Mouse (Mus musculus): Measurements from ENCODE around the gene Syt8. TPM values are rescaled to one million over a fixed set of nuclear protein-coding genes. Genes with fewer than 3 reads are reported as not detected.

The Syt8 gene
- not detected for total RNA-seq (2021)
- long read RNA-seq, experiment 1, partial matches to known transcripts = 0 of 3 reads
- long read RNA-seq, experiment 1, other reads (novel, unspliced or antisense) = 3 of 3 reads
- long read RNA-seq, experiment 2, partial matches to known transcripts = 0 of 1 reads
- long read RNA-seq, experiment 2, other reads (novel, unspliced or antisense) = 1 of 1 reads

DNA sequence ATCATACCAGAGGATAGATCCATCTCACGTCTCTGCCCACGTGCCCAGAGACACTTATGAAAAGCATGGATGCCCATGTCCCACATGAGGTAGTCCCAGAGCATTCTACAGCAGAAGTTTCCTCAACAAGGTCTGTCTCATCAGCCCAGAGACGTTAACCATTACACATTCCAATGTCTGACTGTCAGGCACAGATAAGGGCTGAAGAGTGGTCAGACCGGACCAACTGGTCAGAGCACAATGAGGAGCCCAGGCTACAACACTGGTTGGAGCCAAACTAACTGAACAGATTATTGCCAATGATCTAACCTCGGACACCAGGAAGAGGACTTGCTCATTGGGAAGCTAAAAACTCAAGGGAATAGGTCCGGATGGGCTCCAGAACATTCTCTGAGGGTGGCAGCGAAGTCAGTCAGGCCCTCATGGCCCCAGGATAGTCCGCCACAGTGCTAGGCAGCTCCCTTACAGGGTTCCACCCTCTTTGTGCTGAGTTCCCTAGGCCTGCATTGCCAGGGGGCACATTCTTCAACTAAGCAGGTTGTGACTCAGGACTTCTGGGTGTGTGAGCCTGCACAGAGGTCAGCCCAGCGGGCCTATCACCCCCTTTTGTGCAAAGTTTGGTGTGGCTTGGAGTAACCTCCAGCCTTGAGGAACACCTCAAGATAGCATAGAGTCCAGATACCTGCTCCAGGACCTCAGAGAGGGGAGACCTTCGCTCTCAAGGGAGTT lies at the start of gene Syt8:
Syt8 (plus strand) TSS at position 714 of the 729 bp plus-strand sequence.
- DNase-seq = no peak
- no peak for TF ChIP-seq CTCF (IDR thresholded peaks at IDR 0.05)
- peak within 1 kb of the TSS; percentile 48; the same call in 1 of the 2 replicates for H3K27ac ChIP-seq
- intact Hi-C loops (cut with DNase I) = loop anchor here (2.0 kb wide), 1 partner anchor 146 kb away; no protein-coding TSS in a partner anchor
- H3K4me3 ChIP-seq = no peak within 1 kb of the TSS

DNA sequence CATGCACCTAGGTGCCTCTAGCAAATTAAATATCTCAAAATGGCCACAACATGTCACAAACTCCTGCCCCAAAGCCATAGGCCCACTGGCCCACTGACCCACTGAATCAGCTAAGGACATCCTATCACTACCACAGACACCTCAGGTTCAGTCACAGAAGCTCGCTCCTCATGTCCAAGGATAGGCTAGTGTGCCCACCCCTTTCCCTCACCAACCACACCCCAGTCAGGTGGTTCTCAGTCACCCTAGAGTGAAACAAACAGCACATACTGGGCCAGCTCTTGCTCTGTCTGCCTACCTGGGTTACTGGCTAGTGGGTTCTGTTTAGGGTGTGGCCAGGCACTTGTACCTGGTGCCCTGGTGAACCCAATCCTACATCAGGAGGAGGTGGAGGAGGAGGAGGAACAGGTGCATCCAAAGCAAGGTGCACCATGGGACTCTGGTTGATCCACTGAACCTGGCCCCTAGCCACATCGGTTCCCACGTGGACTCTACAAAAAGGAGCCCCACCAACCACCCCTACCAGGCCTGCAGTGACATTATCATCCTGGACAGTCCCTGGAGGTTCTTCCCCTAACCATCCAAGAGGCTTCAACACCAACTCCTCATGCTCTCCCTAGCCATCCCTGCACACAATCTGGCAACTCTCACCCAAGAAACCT lies 48.8 kb upstream of the Syt8 start:
- no peak for TF ChIP-seq CTCF (IDR thresholded peaks at IDR 0.05)
- H3K4me3 ChIP-seq = peak overlapping the region; percentile 74
- intact Hi-C loops (cut with DNase I) = loop anchor here (5.0 kb wide), 1 partner anchor 41 kb away; no protein-coding TSS in a partner anchor
- no peak for DNase-seq
- H3K27ac ChIP-seq = peak overlapping the region; percentile 99

DNA sequence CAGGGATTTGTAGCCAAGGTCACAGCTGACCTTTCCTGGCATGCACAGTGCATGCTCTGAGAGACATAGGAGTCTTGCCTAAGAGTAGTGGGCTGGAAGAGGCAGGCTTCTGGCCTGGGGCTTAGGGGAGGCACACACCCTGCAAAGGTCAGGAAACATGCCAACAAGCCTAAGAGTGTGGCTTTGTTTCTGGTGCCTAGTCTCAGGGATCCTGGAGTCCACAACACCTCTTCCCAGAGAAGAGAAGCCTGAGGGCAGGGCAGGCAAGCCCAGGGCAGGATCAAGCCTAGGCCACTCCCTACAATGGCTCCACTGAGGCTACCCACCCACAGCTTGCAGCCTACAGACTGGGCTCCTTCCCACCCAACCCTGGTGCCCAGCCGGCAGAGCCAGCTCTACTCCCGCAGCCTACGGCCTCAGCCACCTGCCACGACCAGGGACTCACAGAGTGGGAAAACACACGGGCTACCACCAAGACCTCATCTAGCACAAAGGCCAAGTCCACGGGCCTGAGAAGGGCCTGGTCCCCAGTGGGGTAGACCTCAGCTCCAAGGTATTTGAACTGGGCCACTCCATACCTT lies 47.9 kb upstream of the Syt8 start:
- DNase-seq = peak; percentile 72
- TF ChIP-seq CTCF (IDR thresholded peaks at IDR 0.05) = no peak
- intact Hi-C loops (cut with DNase I) = loop anchor here (5.0 kb wide), 1 partner anchor 41 kb away; no protein-coding TSS in a partner anchor
- H3K27ac ChIP-seq = peak overlapping the region; percentile 99
- H3K4me3 ChIP-seq = peak overlapping the region; percentile 74

DNA sequence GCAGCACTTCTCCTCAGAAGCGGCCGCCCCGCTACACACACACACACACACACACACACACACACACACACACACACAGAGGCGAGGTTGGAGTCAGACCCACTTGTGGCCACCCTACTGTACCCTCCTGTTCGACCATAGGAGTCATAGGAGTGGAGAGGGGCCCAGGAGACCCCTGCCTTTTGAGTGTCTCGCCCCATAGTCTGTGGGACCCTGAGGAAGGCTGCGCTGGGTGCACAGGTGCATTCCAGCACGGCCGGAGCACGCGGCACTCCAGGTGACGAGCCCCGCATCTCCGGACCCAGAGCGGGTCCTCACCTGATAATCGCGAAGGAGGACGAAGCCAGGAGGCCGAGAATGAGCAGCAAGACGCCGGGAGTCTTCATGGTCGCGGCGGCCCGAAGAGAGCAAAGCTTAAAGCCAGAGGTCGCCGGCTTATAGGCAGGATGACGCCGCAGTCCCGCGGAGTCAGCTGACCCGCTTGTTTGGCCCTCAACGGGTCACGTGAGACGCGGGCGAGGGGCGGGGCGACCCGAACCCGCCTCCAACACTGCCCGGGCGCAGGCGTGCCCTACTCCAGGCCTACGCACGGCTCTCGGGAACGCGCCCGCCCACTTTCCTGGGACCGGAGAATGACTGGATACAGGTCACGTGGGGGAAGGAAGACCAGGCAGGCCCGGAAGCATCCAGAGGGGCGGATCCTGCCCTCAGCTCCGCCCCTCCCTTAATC lies 47.1 kb upstream of the Syt8 start, which contains the start of gene Ctsd:
Ctsd (minus strand) TSS at position 620 of the 730 bp plus-strand sequence.
- no peak for TF ChIP-seq CTCF (IDR thresholded peaks at IDR 0.05)
- Histone ChIP-seq H3K4me3 (peak within 1 kb of the TSS; percentile 74), H3K27ac (peak within 1 kb of the TSS; percentile 99)
- intact Hi-C loops (cut with DNase I) = loop anchor here (5.0 kb wide), 1 partner anchor 40 kb away; no protein-coding TSS in a partner anchor
- peak; percentile 99 for DNase-seq

DNA sequence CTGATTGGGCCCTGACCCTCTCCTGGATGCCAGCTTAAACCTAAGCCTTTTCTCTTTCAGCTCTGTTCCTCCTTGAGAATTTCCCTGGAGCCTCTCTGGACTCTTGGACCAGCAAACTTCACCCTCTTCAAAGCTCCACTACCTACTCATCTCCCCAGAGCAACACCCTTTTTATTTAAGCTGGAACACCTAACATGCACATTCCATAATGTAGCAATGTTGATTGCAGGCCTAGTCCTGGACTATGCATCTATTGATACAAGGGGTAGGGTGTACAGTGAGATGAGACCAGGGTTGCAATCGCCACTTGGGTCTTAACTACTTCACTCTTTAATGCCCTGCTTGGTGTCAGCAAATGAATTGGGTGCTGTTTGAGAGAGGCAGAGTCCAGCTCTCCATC lies 46.5 kb upstream of the Syt8 start:
- TF ChIP-seq CTCF (IDR thresholded peaks at IDR 0.05) = no peak
- peak overlapping the region; percentile 74 for H3K4me3 ChIP-seq
- peak overlapping the region; percentile 99 for H3K27ac ChIP-seq
- no peak for DNase-seq
- intact Hi-C loops (cut with DNase I) = loop anchor here (5.0 kb wide), 1 partner anchor 39 kb away; no protein-coding TSS in a partner anchor

DNA sequence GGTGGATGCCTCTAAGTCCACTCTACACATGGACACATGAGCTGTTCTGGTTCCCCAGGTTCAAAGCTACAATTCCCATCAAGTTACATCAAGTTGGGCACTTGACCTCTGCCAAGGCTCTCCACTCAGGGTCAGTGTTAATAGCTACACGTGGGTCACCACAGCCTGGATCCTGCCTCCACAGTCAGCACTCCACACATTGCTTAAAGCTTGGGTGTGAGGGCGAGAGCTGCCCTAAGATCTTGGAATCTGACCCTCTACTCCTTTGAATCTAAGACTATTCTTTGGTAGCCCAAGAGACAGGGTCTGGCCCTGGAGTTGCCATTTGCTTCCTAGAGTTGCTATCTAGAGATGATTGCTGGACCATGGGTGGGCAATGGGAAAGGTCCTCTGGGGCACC lies 45.9 kb upstream of the Syt8 start:
- peak overlapping the region; percentile 99 for H3K27ac ChIP-seq
- no peak for TF ChIP-seq CTCF (IDR thresholded peaks at IDR 0.05)

DNA sequence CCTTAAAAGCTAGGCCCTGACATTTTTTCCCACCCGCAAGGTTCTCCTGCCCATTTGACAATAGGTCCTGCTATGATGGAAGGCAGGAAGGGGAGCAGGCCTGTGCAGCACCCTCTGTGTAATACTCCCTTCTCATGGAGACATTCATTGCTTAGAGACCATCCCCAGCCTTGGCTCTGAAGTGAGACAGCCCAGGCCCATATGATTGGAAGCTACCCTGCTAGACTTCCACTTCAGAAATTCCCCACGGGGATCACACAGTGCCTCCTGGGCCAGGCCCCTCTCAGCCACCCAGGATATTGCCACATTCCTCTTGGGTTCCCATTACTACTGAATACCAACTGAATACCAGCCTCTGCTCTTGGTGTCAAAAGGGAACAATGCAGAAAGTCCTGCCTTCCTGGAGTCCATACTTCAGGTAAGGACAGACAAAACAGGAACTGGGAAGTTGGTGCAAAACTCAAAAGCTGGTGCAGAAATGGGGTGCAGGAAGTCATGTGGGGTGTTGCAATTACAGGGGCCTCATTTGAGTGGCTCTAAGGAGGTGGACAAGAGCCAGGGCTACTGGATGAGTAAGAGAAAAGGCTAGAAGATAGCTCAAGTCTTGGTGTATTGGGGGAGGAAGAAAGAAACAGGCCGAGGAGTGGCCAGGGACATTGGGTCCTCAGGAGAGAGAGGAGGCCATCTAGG lies 44.5 kb upstream of the Syt8 start:
- intact Hi-C loops (cut with DNase I) = loop anchor here (5.0 kb wide), 1 partner anchor 37 kb away; no protein-coding TSS in a partner anchor
- DNase-seq = no peak
- no peak for TF ChIP-seq CTCF (IDR thresholded peaks at IDR 0.05)
- Histone ChIP-seq H3K4me3 (no peak overlapping the region), H3K27ac (no peak overlapping the region; the same call in 1 of the 2 replicates)

More for the DNA sequence above, 45.9 kb upstream of the Syt8 start:
- no peak overlapping the region for H3K4me3 ChIP-seq
- no peak for DNase-seq
- intact Hi-C loops (cut with DNase I) = loop anchor here (5.0 kb wide), 1 partner anchor 39 kb away; no protein-coding TSS in a partner anchor

DNA sequence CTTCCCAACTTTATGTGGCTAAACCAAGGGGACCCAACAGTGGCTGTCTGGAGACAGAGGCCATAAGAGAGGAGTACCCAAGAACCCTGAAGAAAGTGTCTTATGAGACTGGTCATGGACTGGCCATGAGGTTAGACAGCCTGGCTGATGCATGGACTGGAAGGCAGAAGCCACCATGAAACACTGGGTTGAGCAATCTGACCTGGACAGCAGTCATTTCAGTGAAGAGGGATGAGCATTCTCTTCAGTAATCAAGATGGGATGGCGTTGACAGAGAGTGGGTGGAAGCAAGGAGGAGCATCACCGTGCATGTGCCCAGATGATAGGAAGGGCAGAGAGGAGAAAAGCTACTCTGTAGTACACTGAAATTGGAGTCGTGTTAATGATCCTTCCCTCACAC lies 43.5 kb upstream of the Syt8 start:
- Histone ChIP-seq H3K4me3 (no peak overlapping the region), H3K27ac (peak overlapping the region; percentile 38)
- intact Hi-C loops (cut with DNase I) = no loop called here
- DNase-seq = peak; percentile 18
- no peak for TF ChIP-seq CTCF (IDR thresholded peaks at IDR 0.05)

DNA sequence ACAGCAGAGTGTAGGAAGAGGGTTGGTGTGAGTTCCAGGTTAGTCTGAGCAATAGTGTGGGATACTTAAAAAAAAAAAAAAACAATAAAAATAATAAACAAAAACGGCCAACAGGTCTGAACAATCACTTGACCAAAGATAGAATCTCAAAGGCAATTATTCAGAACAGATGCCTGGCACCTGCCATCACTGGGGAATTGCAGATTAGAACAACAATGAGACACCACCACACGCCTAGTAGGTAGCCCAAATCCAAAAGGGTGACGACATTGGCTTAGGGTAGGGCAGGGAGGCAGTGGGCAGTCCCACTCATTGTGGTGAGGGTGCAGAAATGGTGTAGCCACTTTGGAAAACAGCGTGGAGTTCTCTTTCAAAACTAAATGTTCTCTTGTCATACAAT lies 43.0 kb upstream of the Syt8 start:
- Histone ChIP-seq H3K4me3 (no peak overlapping the region), H3K27ac (peak overlapping the region; percentile 51)
- no peak for DNase-seq
- no peak for TF ChIP-seq CTCF (IDR thresholded peaks at IDR 0.05)
- intact Hi-C loops (cut with DNase I) = no loop called here

DNA sequence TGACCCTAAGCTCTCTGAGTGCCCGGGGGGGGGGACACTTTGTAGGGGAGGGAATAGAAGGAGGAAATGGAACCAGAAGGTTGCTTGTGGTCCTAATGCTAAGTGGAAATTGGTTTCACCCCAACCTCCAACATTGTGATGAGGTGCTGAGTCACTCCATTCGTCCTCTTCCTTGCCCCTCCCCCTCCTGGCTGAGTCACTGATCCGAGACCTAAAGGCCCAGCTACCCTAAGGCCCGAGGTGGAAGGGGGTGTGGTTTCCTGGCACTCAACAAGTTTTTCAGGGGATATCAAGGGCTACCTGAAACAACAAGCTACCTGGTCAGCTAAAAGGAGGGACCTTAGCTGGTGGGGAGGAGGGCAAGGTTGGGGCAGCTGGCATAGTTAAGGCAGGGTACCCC lies 41.5 kb upstream of the Syt8 start:
- TF ChIP-seq CTCF (IDR thresholded peaks at IDR 0.05) = no peak
- intact Hi-C loops (cut with DNase I) = no loop called here
- H3K4me3 ChIP-seq = no peak overlapping the region
- H3K27ac ChIP-seq = peak overlapping the region; percentile 75
- peak; percentile 43 for DNase-seq
